Mouse (Mus musculus) olfactory bulb, adult 2 months (tissue): ENCODE measurements around the gene St5.

ENCODE experiments used
- CTCF ChIP-seq: fragments of 200-500 bp; IDR thresholded peaks from 2 replicates; pipeline ENCODE4 v1.5.1; 2012; ENCODE audit warnings: low read depth, mild to moderate bottlenecking, low read length, moderate library complexity; ENCODE audit not compliant: insufficient read depth
- POLR2A ChIP-seq: fragments of 200-500 bp; IDR thresholded peaks from 2 replicates; pipeline ENCODE4 v1.6.1; 2012; ENCODE audit warnings: mild to moderate bottlenecking, low read depth, low read length, moderate library complexity; ENCODE audit not compliant: insufficient read depth

- no peak for TF ChIP-seq POLR2A
- TF ChIP-seq CTCF, result no peak
Measured at GRCm38 (mm10) chr7:109710069-109710468, 6.7 kb upstream of the St5 start.
